Mouse (Mus musculus) intestine, embryonic 16.5 days (tissue): ENCODE measurements at regions not wholly inside any gene's neighbourhood (a gene's known extent, or its start where the extent isn't known, plus 50 kb on each side); places are given as distances from the start of the nearest gene placed in this dataset.

Experiments
- ATAC-seq: fragments of 200-750 bp; cut with Nextera tagmentation; 2 replicates; pipeline ENCODE4 v1.8.0; 2017; ENCODE audit warnings: moderate TSS enrichment, moderate library complexity
- H3K27ac ChIP-seq: fragments of 300-500 bp; sonication (generic); 2 replicates; pipeline ENCODE4 v1.5.1; 2014; ENCODE audit warnings: mild to moderate bottlenecking, low read length
- H3K27me3 ChIP-seq: fragments of 300-500 bp; sonication (generic); replicated peaks from 2 replicates; pipeline ENCODE4 v1.6.1; 2014; ENCODE audit warnings: low read length, control low read depth, mixed read lengths; ENCODE audit not compliant: control insufficient read depth, insufficient read depth
- H3K36me3 ChIP-seq: fragments of 300-500 bp; sonication (generic); 2 replicates; pipeline ENCODE4 v1.6.1; 2014; ENCODE audit warnings: low read length, control low read depth; ENCODE audit not compliant: control insufficient read depth, insufficient read depth
- H3K4me1 ChIP-seq: fragments of 300-500 bp; sonication (generic); 2 replicates; pipeline ENCODE4 v1.6.1; 2014; ENCODE audit warnings: low read length, control low read depth, mixed read lengths; ENCODE audit not compliant: control insufficient read depth, insufficient read depth
- H3K4me2 ChIP-seq: fragments of 300-500 bp; sonication (generic); 2 replicates; pipeline ENCODE4 v1.6.1; 2014; ENCODE audit warnings: low read depth, low read length, control low read depth
- H3K4me3 ChIP-seq: fragments of 300-500 bp; sonication (generic); 2 replicates; pipeline ENCODE4 v1.5.1; 2014; ENCODE audit warnings: mild to moderate bottlenecking, low read length
- H3K9ac ChIP-seq: fragments of 300-500 bp; sonication (generic); 2 replicates; pipeline ENCODE4 v1.6.1; 2014; ENCODE audit warnings: low read depth, low read length
- H3K9me3 ChIP-seq: fragments of 300-500 bp; sonication (generic); 2 replicates; pipeline ENCODE4 v1.6.1; 2016; ENCODE audit warnings: low read length, control low read depth; ENCODE audit not compliant: control insufficient read depth
- WGBS: fragments of 180-500 bp; shearing (Covaris S2); extraction: QIAGEN DNeasy Blood & Tissue Kit; methylation state at CpG from one replicate; pipeline ENCODE4 v1.1.7; 2014; 5-methylcytosine and 5-hydroxymethylcytosine counted together

DNA sequence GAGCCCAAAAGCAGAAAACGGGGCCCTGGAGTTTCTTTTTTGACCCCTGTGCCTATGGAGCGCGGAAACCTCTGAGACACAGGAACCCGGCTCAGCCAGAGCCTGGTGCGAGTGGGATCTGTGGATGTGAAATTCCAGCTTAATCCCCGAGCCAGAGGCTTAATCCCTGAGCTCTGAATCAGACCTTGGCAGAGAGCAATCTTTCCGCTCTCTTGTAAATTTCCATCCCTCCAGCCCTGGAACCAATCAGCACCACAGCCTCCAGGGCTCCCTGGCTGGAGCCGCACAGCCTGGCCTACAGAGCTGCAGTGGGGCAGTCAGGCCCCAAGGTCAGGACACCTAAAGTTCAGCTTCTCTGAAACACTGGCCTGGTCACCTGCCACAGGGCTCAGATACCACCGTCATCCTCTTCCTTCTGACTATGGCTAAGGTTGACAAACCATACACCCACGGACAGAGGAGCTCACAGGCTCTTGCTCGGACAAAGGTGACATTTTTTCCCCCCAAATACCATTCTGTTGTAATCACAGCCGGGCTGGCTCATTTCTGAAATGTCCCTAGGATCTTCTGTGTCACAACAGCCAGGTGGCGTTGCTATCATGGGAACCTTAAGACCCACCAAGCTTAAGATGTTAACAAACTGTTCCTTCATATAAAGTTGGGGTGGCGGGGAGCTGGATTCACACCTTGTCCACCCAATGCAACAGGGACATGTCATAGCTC is 184.2 kb upstream of the Dapk1 start:
- H3K27me3 ChIP-seq, result no peaks in the 10 kb centered on the region
- no peaks in the 10 kb centered on the region for H3K9me3 ChIP-seq
- 0 out of 2 replicates have a peak, but pooled peaks cover 5% of the 10 kb centered on the region for H3K4me1 ChIP-seq
- H3K36me3 ChIP-seq, result no peaks in the 10 kb centered on the region
- no peak overlapping the region for H3K4me3 ChIP-seq
- H3K4me2 ChIP-seq, result no peak overlapping the region
- WGBS, result 77% methylated on average over 14 of the region's 14 CpGs
- ATAC-seq, result no peak
- H3K27ac ChIP-seq, result peak overlapping the region; percentile 60; the same call in 1 of the 2 replicates
- no peak overlapping the region for H3K9ac ChIP-seq

DNA sequence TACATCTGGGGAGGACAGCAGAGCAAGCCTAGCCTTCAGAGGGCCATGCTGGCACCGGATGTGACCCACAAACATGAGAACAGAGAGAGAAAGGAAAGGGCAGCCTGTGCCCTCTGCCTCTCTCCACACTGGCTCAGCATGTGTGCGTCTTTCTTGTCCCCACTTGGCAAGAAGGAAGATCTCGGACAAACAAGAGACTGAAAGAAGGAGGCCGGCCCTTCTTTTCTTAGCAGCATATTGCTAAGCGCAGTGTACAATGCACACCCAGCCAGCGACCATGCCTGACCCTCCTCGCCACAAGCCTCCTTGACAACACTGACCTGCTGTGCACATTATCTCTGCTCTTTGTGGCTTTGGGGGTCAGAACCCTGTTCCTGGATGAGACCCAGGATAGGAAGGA is 181.4 kb upstream of the Dapk1 start:
- WGBS, result 74% methylated on average over 7 of the region's 7 CpGs
- H3K9me3 ChIP-seq, result no peaks in the 10 kb centered on the region
- no peaks in the 10 kb centered on the region for H3K27me3 ChIP-seq
- H3K4me3 ChIP-seq, result no peak overlapping the region
- H3K4me2 ChIP-seq, result no peak overlapping the region
- no peak for ATAC-seq
- 0 out of 2 replicates have a peak, but pooled peaks cover 5% of the 10 kb centered on the region for H3K4me1 ChIP-seq
- no peak overlapping the region for H3K9ac ChIP-seq
- no peaks in the 10 kb centered on the region for H3K36me3 ChIP-seq
- no peak overlapping the region for H3K27ac ChIP-seq

DNA sequence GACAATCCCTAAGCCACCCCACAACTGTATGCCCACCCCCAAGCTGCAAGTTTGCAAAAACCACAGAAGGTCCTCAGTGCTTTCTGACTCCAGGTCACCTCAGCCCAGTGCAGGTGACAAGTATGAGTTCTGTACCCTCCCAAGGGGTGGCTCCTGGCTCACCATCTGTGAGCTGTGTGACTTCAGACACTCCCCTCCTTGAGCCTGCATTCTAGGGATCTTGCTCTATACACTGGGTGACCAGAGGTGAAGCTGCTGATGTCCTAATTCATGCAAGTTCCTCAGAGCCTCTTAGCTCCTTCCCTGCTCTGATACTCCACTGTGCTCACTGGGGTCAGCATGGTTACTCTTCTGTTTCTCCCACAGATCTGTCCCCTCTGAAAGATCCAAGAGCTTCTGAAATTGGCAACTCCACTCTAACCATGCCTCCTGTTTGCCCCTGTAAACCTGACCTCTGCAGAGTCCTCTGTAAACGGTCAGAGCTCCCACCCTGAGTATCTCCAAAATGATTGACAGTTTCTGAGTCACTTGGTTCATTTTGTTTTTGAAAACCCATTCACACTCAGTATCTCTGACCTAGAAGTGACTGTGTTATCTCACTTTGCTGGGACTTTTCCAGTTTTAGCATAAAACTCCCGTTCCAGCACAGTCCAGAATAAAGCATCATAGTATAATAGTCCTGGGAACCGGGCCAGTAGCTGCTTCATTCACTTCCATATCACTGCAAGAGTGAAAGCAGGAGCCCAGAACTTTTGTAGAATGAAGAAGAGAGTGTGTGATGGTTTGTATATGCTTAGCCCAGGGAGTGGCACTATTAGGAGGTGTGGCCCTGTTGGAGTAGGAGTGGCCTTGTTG is 180.7 kb upstream of the Dapk1 start:
- WGBS, result 41% methylated on average over 3 of the region's 3 CpGs
- peak; percentile 77 for ATAC-seq
- Histone ChIP-seq H3K9me3 (no peaks in the 10 kb centered on the region), H3K9ac (no peak overlapping the region), H3K27me3 (no peaks in the 10 kb centered on the region), H3K27ac (0 out of 2 replicates have a peak overlapping the region, but pooled peaks have one; percentile 7), H3K4me2 (no peak overlapping the region), H3K4me1 (0 out of 2 replicates have a peak, but pooled peaks cover 5% of the 10 kb centered on the region), H3K4me3 (no peak overlapping the region), H3K36me3 (no peaks in the 10 kb centered on the region)

DNA sequence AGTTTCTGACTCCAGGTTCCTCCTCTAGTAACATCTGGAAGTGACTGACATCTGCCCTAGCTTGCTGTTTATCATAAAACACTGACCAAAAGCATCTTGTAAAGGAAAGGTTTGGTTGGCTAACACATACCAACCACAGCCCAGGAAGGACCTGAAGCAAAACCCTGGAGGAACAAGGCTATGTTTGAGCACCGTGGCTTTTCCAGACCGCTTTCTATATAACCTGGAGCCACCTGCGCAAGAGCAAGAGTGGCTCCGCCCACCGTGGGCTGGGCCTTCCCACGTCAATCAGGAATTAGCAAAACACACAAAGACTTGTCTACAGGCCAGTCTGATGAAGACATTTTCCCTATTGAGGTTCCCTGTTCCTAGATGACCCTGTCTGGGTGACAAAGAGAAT is 177.5 kb upstream of the Dapk1 start:
- Histone ChIP-seq H3K27me3 (no peaks in the 10 kb centered on the region), H3K4me2 (no peak overlapping the region), H3K36me3 (no peaks in the 10 kb centered on the region), H3K27ac (no peak overlapping the region), H3K4me3 (no peak overlapping the region), H3K4me1 (peaks cover 11% of the 10 kb centered on the region; the same call in 1 of the 2 replicates), H3K9ac (no peak overlapping the region), H3K9me3 (no peaks in the 10 kb centered on the region)
- WGBS, result 62% methylated on average over 6 of the region's 6 CpGs
- ATAC-seq, result no peak

DNA sequence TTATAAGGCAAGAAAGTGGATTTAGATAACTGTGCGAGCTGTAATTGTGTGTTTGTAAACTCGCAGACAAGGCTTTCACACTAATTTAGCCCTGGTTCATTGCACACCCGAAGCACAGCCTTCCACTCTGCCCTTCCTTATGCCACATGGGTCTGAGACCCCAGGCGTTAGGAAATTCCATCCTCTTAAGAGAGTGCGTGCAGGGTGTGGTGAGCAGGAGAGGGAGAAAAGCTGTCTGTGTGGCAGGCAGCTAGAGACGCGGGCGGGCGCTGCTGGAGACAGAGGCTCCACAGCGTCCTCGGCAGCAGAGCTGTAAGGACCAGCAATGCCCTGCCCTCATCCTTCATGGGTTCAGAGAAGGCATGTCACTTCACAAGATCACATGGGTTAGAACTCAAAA is 176.6 kb upstream of the Dapk1 start:
- no peaks in the 10 kb centered on the region for H3K36me3 ChIP-seq
- no peak overlapping the region for H3K9ac ChIP-seq
- H3K27me3 ChIP-seq, result no peaks in the 10 kb centered on the region
- H3K4me1 ChIP-seq, result peaks cover 11% of the 10 kb centered on the region; the same call in 1 of the 2 replicates
- WGBS, result 62% methylated on average over 11 of the region's 11 CpGs
- H3K27ac ChIP-seq, result no peak overlapping the region
- no peaks in the 10 kb centered on the region for H3K9me3 ChIP-seq
- no peak for ATAC-seq
- H3K4me2 ChIP-seq, result no peak overlapping the region
- H3K4me3 ChIP-seq, result no peak overlapping the region

DNA sequence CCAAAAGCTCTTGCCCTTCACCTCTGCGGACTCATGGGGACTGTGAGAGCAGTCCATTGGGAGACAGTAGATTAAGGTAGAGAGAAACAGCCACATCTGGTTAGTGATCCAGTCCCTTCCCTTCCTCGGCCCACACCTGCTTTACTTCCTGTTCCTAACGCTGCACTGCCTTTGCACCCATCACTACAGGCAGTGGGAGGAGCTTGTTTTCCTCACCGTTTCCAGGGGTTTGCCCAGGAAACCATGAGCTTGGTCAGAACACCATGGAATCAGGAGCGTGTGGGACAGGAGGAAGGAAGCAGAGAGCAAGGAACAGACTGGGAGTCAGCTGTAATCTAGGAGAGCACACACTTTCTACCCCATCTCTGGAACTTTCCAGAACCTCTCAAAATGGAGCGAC is 176.2 kb upstream of the Dapk1 start:
- WGBS, result 85% methylated on average over 6 of the region's 6 CpGs
- no peak for ATAC-seq
- H3K4me2 ChIP-seq, result no peak overlapping the region
- H3K36me3 ChIP-seq, result no peaks in the 10 kb centered on the region
- no peak overlapping the region for H3K4me3 ChIP-seq
- H3K9me3 ChIP-seq, result no peaks in the 10 kb centered on the region
- H3K27ac ChIP-seq, result no peak overlapping the region
- H3K27me3 ChIP-seq, result no peaks in the 10 kb centered on the region
- no peak overlapping the region for H3K9ac ChIP-seq
- peaks cover 11% of the 10 kb centered on the region; the same call in 1 of the 2 replicates for H3K4me1 ChIP-seq

DNA sequence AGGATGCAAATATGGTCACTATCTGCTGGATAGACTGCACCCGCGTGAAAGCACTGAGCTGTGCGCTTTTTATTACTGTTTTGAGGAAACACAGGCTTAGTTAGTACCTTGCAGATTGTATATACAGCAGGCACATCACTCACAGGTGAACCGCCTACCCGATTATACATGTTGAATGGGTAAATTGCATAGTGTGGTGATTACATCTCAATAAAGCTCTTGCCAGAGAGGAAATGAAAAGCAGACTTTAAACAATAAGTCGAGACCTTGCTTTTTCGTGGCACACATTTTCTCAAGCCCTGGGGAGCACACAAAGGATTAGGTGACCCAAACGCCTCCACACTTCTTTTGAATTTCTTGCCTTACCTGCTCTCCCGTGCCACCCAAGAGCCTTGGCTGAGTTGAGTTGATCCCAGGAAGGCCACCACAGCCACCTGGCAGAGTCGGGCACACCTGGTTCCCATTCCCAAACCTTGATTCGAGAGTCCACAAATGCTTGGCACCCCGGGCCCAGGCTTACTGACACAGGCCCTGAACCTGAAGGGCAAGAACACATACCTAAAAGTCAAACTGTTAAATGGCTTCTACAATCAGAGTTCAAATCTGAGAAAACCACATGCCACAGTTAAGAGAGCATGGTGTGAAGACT is 175.4 kb upstream of the Dapk1 start:
- no peak overlapping the region for H3K4me3 ChIP-seq
- WGBS, result 85% methylated on average over 12 of the region's 12 CpGs
- H3K27ac ChIP-seq, result no peak overlapping the region
- H3K36me3 ChIP-seq, result no peaks in the 10 kb centered on the region
- H3K9ac ChIP-seq, result no peak overlapping the region
- no peaks in the 10 kb centered on the region for H3K27me3 ChIP-seq
- no peak for ATAC-seq
- peaks cover 6% of the 10 kb centered on the region; the same call in 1 of the 2 replicates for H3K4me1 ChIP-seq
- H3K4me2 ChIP-seq, result no peak overlapping the region
- H3K9me3 ChIP-seq, result no peaks in the 10 kb centered on the region

DNA sequence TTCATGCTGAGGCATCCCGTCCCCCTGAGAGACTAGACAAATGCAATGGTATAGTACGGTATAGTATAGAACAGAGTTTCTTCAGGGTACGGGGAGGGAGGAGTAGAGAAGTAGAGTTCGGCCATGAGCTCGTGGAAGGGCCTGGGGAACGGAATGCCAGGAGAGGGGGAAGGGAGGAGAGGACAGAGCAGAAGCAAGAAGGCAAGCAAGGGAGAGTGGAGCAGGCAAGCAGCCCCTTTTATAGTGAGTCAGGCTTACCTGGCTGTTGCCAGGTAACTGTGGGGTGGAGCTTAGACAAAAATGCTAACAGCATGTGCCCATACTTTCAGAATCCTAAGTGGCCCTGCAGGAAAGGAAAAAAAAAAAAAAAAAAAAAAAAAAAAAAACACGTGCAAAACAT is 174.7 kb upstream of the Dapk1 start:
- H3K4me3 ChIP-seq, result no peak overlapping the region
- H3K4me2 ChIP-seq, result no peak overlapping the region
- no peak for ATAC-seq
- peaks cover 6% of the 10 kb centered on the region; the same call in 1 of the 2 replicates for H3K4me1 ChIP-seq
- no peak overlapping the region for H3K9ac ChIP-seq
- 49% methylated on average over 7 of the region's 7 CpGs for WGBS
- no peaks in the 10 kb centered on the region for H3K36me3 ChIP-seq
- H3K27me3 ChIP-seq, result no peaks in the 10 kb centered on the region
- no peaks in the 10 kb centered on the region for H3K9me3 ChIP-seq
- H3K27ac ChIP-seq, result no peak overlapping the region

DNA sequence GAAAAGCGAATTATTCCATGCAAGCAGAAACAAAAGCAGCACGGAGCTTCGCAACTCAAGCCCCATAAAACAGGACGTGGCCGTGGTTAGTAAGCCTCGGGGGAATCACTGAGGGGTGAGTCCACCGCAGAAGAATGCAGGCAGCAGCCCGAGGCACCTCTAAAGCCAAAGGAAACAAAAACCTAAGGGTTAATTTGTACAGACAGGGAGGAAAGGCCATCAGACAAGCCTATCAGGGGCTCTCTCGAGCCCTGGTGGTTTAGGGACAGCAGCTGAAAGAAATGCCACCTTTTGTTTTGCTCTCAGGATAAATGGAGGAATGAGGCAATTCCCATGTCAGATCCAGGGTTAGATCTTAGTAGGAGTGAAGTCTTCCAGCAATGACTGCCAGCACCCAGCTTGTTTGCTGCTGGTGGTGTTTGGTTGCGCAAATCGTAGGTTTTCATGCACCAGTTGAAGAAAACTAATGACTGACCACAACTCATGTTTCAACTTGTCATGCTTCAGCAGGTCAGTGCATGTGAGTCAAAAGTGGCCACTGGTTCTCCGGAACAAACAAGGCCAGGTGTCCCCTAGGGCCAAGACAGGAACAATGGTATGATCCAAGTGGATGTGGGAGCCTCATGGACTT is 173.9 kb upstream of the Dapk1 start:
- ATAC-seq, result no peak
- Histone ChIP-seq H3K4me1 (peaks cover 6% of the 10 kb centered on the region; the same call in 1 of the 2 replicates), H3K4me3 (no peak overlapping the region), H3K27ac (no peak overlapping the region), H3K27me3 (no peaks in the 10 kb centered on the region), H3K9me3 (peaks cover under 1% of the 10 kb centered on the region; the same call in 1 of the 2 replicates), H3K36me3 (no peaks in the 10 kb centered on the region), H3K9ac (no peak overlapping the region), H3K4me2 (no peak overlapping the region)
- WGBS, result 28% methylated on average over 12 of the region's 12 CpGs
